Mouse (Mus musculus) liver, adult 2 months (tissue): ENCODE measurements around the gene Atrnl1.

Experiments used
- CTCF ChIP-seq: fragments of 200-500 bp; IDR thresholded peaks from 2 replicates; pipeline ENCODE4 v1.5.1; 2011; ENCODE audit warnings: low read depth, low read length, control low read depth
- POLR2A ChIP-seq: fragments of 200-500 bp; IDR thresholded peaks from 2 replicates; pipeline ENCODE4 v1.6.1; 2011; ENCODE audit warnings: low read length, control low read depth; ENCODE audit not compliant: insufficient read depth; ENCODE audit errors: extremely low read depth

DNA sequence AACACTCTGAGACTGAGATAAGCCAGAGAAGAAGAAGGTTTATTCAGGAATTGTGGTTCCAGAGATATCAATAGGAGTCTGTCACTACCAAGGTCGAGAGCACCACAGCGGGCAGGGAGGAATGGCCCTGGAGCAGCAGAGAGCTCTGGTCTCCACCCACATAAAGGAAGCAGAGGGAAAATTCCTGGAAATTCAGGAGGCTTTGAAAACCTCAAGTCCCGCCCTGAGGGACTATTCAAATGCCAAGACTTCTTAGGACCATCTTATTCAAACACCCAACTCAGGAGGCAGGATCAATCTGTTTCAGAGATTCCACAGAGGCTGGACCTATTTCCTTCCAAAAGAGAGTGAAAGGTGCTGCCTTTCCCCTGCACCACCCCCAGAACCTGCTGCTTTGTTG, 345.6 kb downstream of the Atrnl1 start:
- TF ChIP-seq POLR2A (no peak), CTCF (no peak)
